Mouse (Mus musculus) hindbrain, embryonic 11.5 days (tissue): ENCODE data around the gene Chil5. TPM values are rescaled to one million over a fixed set of nuclear protein-coding genes. Genes with fewer than 3 reads are reported as not detected.
"Not testable (repeated sequence)": the region's sequence is repeated elsewhere in the genome, so short reads cannot be mapped to it uniquely, and the experiment has no call there.

Source experiments
- ATAC-seq: fragments of 200-750 bp; cut with Nextera tagmentation; 2 replicates; pipeline ENCODE4 v1.8.0; 2017; ENCODE audit warnings: mild to moderate bottlenecking, moderate TSS enrichment, moderate library complexity; ENCODE audit not compliant: low FRiP score
- DNase-seq: peaks from one replicate; pipeline ENCODE4 v3.0.0-alpha.2; 2015; ENCODE audit warnings: low spot score
- H3K27ac ChIP-seq: fragments of 300-500 bp; sonication (generic); 2 replicates; pipeline ENCODE4 v1.5.1; 2014; ENCODE audit warnings: mild to moderate bottlenecking, low read depth, low read length
- H3K27me3 ChIP-seq: fragments of 300-500 bp; sonication (generic); 2 replicates; pipeline ENCODE4 v1.6.1; 2014; ENCODE audit warnings: mild to moderate bottlenecking, low read length, moderate library complexity, mixed read lengths; ENCODE audit not compliant: control insufficient read depth, insufficient read depth
- H3K36me3 ChIP-seq: fragments of 300-500 bp; sonication (generic); 2 replicates; pipeline ENCODE4 v1.6.1; 2014; ENCODE audit warnings: mild to moderate bottlenecking, low read length, moderate library complexity, mixed read lengths; ENCODE audit not compliant: control insufficient read depth, insufficient read depth
- H3K4me1 ChIP-seq: fragments of 300-500 bp; sonication (generic); replicated peaks from 2 replicates; pipeline ENCODE4 v1.6.1; 2014; ENCODE audit warnings: low read length, mixed read lengths; ENCODE audit not compliant: control insufficient read depth, insufficient read depth
- H3K4me2 ChIP-seq: fragments of 300-500 bp; sonication (generic); replicated peaks from 2 replicates; pipeline ENCODE4 v1.6.1; 2014; ENCODE audit warnings: mild to moderate bottlenecking, low read depth, low read length
- H3K4me3 ChIP-seq: fragments of 300-500 bp; sonication (generic); 2 replicates; pipeline ENCODE4 v1.5.1; 2014; ENCODE audit warnings: low read depth, low read length
- H3K9ac ChIP-seq: fragments of 300-500 bp; sonication (generic); 2 replicates; pipeline ENCODE4 v1.6.1; 2014; ENCODE audit warnings: low read depth, low read length
- H3K9me3 ChIP-seq: fragments of 300-500 bp; sonication (generic); 2 replicates; pipeline ENCODE4 v1.6.1; 2016; ENCODE audit warnings: low read length; ENCODE audit not compliant: control insufficient read depth
- WGBS: fragments of 180-500 bp; shearing (Covaris S2); extraction: QIAGEN DNeasy Blood & Tissue Kit; methylation state at CpG from one replicate; pipeline ENCODE4 v1.1.7; 2014; 5-methylcytosine and 5-hydroxymethylcytosine counted together
- polyA plus RNA-seq: library from polyadenylated mRNA; unstranded; fragments of >200 nt; fragmentation: Nextera tagmentation; extraction: Ambion mirVana; gene quantifications from 2 replicates; pipeline ENCODE4 v1.2.1, GENCODE M21; 2014

The Chil5 gene
- not detected in 2 replicates for polyA plus RNA-seq

- H3K27ac ChIP-seq, result no peak within 1 kb of the TSS
- no peak for DNase-seq
- WGBS, result 88% methylated on average over 1 of the region's 1 CpGs
- no peak within 1 kb of the TSS for H3K4me2 ChIP-seq
- no peaks in the 10 kb centered on the region for H3K9me3 ChIP-seq
- no peaks in the 10 kb centered on the region for H3K36me3 ChIP-seq
- H3K9ac ChIP-seq, result no peak within 1 kb of the TSS
- no peak within 1 kb of the TSS for H3K4me3 ChIP-seq
- H3K27me3 ChIP-seq, result no peaks in the 10 kb centered on the region
- no peaks in the 10 kb centered on the region for H3K4me1 ChIP-seq
- no peak for ATAC-seq
These were observed at the start of gene Chil5 for GRCm38 (mm10) chr3:106032781-106033180. Chil5 (minus strand) TSS chr3:106032814.

GRCm38 (mm10) chr3:106074824-106075223 is 42.2 kb upstream of the Chil5 start:
- WGBS, result 83% methylated on average over 1 of the region's 1 CpGs

GRCm38 (mm10) chr3:106070994-106071393 is 38.4 kb upstream of the Chil5 start:
- no peaks in the 10 kb centered on the region for H3K27me3 ChIP-seq
- no peaks in the 10 kb centered on the region for H3K4me1 ChIP-seq
- H3K4me2 ChIP-seq, result no peak overlapping the region
- no peaks in the 10 kb centered on the region for H3K9me3 ChIP-seq
- no peak for ATAC-seq
- no peak overlapping the region for H3K27ac ChIP-seq
- WGBS, result 84% methylated on average over 2 of the region's 2 CpGs
- no peak overlapping the region for H3K9ac ChIP-seq
- H3K4me3 ChIP-seq, result no peak overlapping the region
- H3K36me3 ChIP-seq, result no peaks in the 10 kb centered on the region
- DNase-seq, result no peak

More at GRCm38 (mm10) chr3:106074824-106075223, 42.2 kb upstream of the Chil5 start:
- Histone ChIP-seq H3K9ac (no peak overlapping the region), H3K4me1 (no peaks in the 10 kb centered on the region), H3K4me3 (no peak overlapping the region), H3K36me3 (no peaks in the 10 kb centered on the region), H3K27me3 (no peaks in the 10 kb centered on the region), H3K9me3 (no peaks in the 10 kb centered on the region), H3K27ac (no peak overlapping the region), H3K4me2 (no peak overlapping the region)
- no peak for ATAC-seq
- DNase-seq, result no peak

- H3K4me1 ChIP-seq, H3K36me3 ChIP-seq, H3K9me3 ChIP-seq, H3K27ac ChIP-seq, H3K4me3 ChIP-seq, H3K9ac ChIP-seq, H3K4me2 ChIP-seq, ATAC-seq, DNase-seq, H3K27me3 ChIP-seq: not testable (repeated sequence)
- 46% methylated on average over 5 of the region's 5 CpGs for WGBS
These were observed 35.1 kb upstream of the Chil5 start for GRCm38 (mm10) chr3:106067707-106068106.

GRCm38 (mm10) chr3:106057966-106058365 is 25.4 kb upstream of the Chil5 start:
- DNase-seq, result no peak
- Histone ChIP-seq H3K27me3 (no peaks in the 10 kb centered on the region), H3K4me3 (no peak overlapping the region), H3K9ac (no peak overlapping the region), H3K4me1 (no peaks in the 10 kb centered on the region), H3K36me3 (no peaks in the 10 kb centered on the region), H3K9me3 (no peaks in the 10 kb centered on the region), H3K27ac (no peak overlapping the region), H3K4me2 (no peak overlapping the region)
- 87% methylated on average over 3 of the region's 3 CpGs for WGBS
- no peak for ATAC-seq

- Histone ChIP-seq H3K27ac (no peak overlapping the region), H3K4me3 (no peak overlapping the region), H3K36me3 (no peaks in the 10 kb centered on the region), H3K9ac (no peak overlapping the region), H3K4me1 (no peaks in the 10 kb centered on the region), H3K4me2 (no peak overlapping the region), H3K27me3 (no peaks in the 10 kb centered on the region), H3K9me3 (no peaks in the 10 kb centered on the region)
- whole genome bisulfite sequencing, result 65% methylated on average over 18 of the region's 18 CpGs
- DNase-seq (no peak), ATAC-seq (no peak)
These were observed 19.3 kb upstream of the Chil5 start for GRCm38 (mm10) chr3:106051896-106052295.

- H3K4me3 ChIP-seq, result no peak overlapping the region
- H3K9me3 ChIP-seq, result no peaks in the 10 kb centered on the region
- no peak overlapping the region for H3K9ac ChIP-seq
- WGBS, result 90% methylated on average over 2 of the region's 2 CpGs
- ATAC-seq, result no peak
- H3K4me2 ChIP-seq, result no peak overlapping the region
- no peaks in the 10 kb centered on the region for H3K27me3 ChIP-seq
- H3K27ac ChIP-seq, result no peak overlapping the region
- DNase-seq, result no peak
- H3K36me3 ChIP-seq, result no peaks in the 10 kb centered on the region
- no peaks in the 10 kb centered on the region for H3K4me1 ChIP-seq
These were observed 7.7 kb upstream of the Chil5 start for GRCm38 (mm10) chr3:106040306-106040705.

- Histone ChIP-seq H3K9me3 (no peaks in the 10 kb centered on the region), H3K36me3 (no peaks in the 10 kb centered on the region), H3K9ac (no peak overlapping the region), H3K27ac (no peak overlapping the region), H3K4me2 (no peak overlapping the region), H3K27me3 (no peaks in the 10 kb centered on the region), H3K4me1 (no peaks in the 10 kb centered on the region), H3K4me3 (no peak overlapping the region)
- whole genome bisulfite sequencing, result 82% methylated on average over 2 of the region's 2 CpGs
- ATAC-seq, result no peak
- DNase-seq, result no peak
These were observed 8.5 kb downstream of the Chil5 start for GRCm38 (mm10) chr3:106024135-106024534.

GRCm38 (mm10) chr3:106021840-106022239 is 10.8 kb downstream of the Chil5 start:
- Histone ChIP-seq H3K27me3 (no peaks in the 10 kb centered on the region), H3K9me3 (no peaks in the 10 kb centered on the region), H3K4me1 (no peaks in the 10 kb centered on the region), H3K9ac (no peak overlapping the region), H3K36me3 (no peaks in the 10 kb centered on the region), H3K4me3 (no peak overlapping the region), H3K4me2 (no peak overlapping the region), H3K27ac (no peak overlapping the region)
- DNase-seq, result no peak
- no peak for ATAC-seq
